Mouse (Mus musculus) kidney, embryonic 15.5 days (tissue): ENCODE data around the gene Psma5. TPM values are rescaled to one million over a fixed set of nuclear protein-coding genes. Genes with fewer than 3 reads are reported as not detected.
"Not testable (repeated sequence)": the region's sequence is repeated elsewhere in the genome, so short reads cannot be mapped to it uniquely, and the experiment has no call there.

ENCODE experiments used
- ATAC-seq: fragments of 200-750 bp; cut with Nextera tagmentation; replicated peaks from 2 replicates; pipeline ENCODE4 v1.8.0; 2017; ENCODE audit warnings: moderate TSS enrichment; ENCODE audit not compliant: low FRiP score
- H3K27ac ChIP-seq: fragments of 300-500 bp; sonication (generic); 2 replicates; pipeline ENCODE4 v1.5.1; 2015; ENCODE audit warnings: mild to moderate bottlenecking, inconsistent platforms
- H3K27me3 ChIP-seq: fragments of 300-500 bp; sonication (generic); 2 replicates; pipeline ENCODE4 v1.6.1; 2015; ENCODE audit warnings: inconsistent platforms
- H3K36me3 ChIP-seq: fragments of 300-500 bp; sonication (generic); 2 replicates; pipeline ENCODE4 v1.6.1; 2015; ENCODE audit warnings: inconsistent platforms
- H3K4me1 ChIP-seq: fragments of 300-500 bp; sonication (generic); 2 replicates; pipeline ENCODE4 v1.6.1; 2015; ENCODE audit warnings: inconsistent platforms
- H3K4me2 ChIP-seq: fragments of 300-500 bp; sonication (generic); 2 replicates; pipeline ENCODE4 v1.6.1; 2015; ENCODE audit warnings: moderate library complexity, mild to moderate bottlenecking, inconsistent platforms
- H3K4me3 ChIP-seq: fragments of 300-500 bp; sonication (generic); replicated peaks from 2 replicates; pipeline ENCODE4 v1.5.1; 2015; ENCODE audit warnings: mild to moderate bottlenecking, inconsistent platforms
- H3K9ac ChIP-seq: fragments of 300-500 bp; sonication (generic); 2 replicates; pipeline ENCODE4 v1.6.1; 2015; ENCODE audit warnings: mild to moderate bottlenecking, inconsistent platforms
- H3K9me3 ChIP-seq: fragments of 300-500 bp; sonication (generic); replicated peaks from 2 replicates; pipeline ENCODE4 v1.6.1; 2016; ENCODE audit warnings: inconsistent platforms
- WGBS: fragments of 180-500 bp; shearing (Covaris S2); methylation state at CpG from one replicate; pipeline ENCODE4 v1.1.7; 2015; ENCODE audit warnings: mixed read lengths; 5-methylcytosine and 5-hydroxymethylcytosine counted together
- polyA plus RNA-seq: library from polyadenylated mRNA; unstranded; fragments of >200 nt; fragmentation: Nextera tagmentation; extraction: Ambion mirVana; gene quantifications from 2 replicates; pipeline ENCODE4 v1.2.1, GENCODE M21; 2015

Psma5 gene
- polyA plus RNA-seq, 1 experiment from 2014 or later = 296 TPM

DNA sequence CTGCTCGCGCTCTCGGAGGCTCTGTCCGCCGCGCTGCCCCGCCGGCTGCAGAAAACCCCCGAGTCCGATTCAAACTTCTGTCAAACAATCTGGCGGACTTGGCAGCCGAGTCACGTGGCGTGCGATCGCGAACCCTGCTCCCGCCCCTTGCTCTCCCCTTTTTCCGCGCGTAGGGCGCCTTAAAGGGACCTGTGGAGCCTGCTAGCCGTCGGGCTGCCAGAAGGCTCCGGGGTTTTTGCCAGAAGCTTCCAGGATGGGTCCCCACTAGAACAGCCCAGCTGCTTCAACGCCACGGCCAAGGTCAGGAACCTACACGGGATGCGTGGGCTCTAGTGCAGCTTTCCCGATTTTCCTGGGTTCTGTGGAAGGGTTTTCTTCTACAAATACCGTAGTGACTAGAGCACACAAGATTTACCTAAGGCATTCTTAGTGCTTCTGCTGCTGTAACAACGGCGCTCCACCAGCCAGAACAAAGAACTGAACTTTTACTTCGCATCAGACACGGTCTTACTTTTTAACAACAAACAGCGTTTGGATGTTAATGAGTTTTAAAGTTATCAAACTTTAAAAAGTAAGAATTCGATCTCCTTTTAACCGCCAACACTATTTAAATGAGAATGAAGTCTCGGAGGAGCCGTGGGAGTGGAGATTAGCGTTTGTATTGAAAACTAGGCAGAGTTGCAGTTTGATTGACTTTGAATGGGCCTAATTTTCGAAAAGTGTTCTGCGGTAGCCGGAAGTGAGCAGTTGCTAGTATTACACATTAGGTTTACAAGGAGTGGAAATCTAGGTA, 30.0 kb upstream of the Psma5 start, which contains the start of gene Sypl2:
Sypl2 (minus strand) TSS at position 91 of the 793 bp plus-strand sequence.
- no peaks in the 10 kb centered on the region for H3K36me3 ChIP-seq
- peak within 1 kb of the TSS; percentile 76 for H3K27ac ChIP-seq
- peak within 1 kb of the TSS; percentile 58 for H3K9ac ChIP-seq
- ATAC-seq = peak; percentile 73
- H3K27me3 ChIP-seq = peaks cover 52% of the 10 kb centered on the region
- peak within 1 kb of the TSS; percentile 56 for H3K4me3 ChIP-seq
- no peaks in the 10 kb centered on the region for H3K9me3 ChIP-seq
- WGBS = 3% methylated on average over 43 of the region's 44 CpGs
- peak within 1 kb of the TSS; percentile 82 for H3K4me2 ChIP-seq
- peaks cover 20% of the 10 kb centered on the region for H3K4me1 ChIP-seq

GRCm38 (mm10) chr3:108227521-108227920, 29.2 kb upstream of the Psma5 start:
- WGBS = 67% methylated on average over 2 of the region's 2 CpGs
- Histone ChIP-seq H3K36me3 (no peaks in the 10 kb centered on the region), H3K9ac (no peak overlapping the region), H3K4me3 (peak overlapping the region; percentile 56; the same call in 1 of the 2 replicates), H3K27me3 (peaks cover 46% of the 10 kb centered on the region), H3K27ac (no peak overlapping the region), H3K9me3 (no peaks in the 10 kb centered on the region), H3K4me1 (peaks cover 20% of the 10 kb centered on the region), H3K4me2 (peak overlapping the region; percentile 82)
- ATAC-seq = no peak

DNA sequence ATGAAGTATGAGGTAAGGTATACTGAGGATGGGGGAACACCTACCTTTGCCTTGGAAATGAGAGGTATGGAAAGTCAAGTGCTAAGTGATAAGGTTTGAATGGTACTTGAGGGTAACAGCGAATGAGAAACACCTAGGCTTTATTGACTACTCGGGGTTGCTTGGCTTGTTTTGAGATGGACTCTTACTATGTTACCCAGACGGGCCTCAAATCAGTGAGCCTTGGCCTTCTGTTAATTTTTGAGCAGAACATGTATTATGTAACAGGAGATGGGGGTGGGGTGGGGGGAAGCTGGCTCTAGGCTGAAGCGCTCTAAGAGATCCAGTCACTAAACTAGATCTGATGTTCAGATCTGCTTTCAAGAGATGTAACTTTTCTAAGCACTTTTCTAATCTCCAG, 25.1 kb upstream of the Psma5 start:
- ATAC-seq = no peak
- no peak overlapping the region for H3K4me3 ChIP-seq
- peaks cover 7% of the 10 kb centered on the region for H3K27me3 ChIP-seq
- H3K36me3 ChIP-seq = no peaks in the 10 kb centered on the region
- WGBS = 71% methylated on average over 4 of the region's 4 CpGs
- no peaks in the 10 kb centered on the region for H3K9me3 ChIP-seq
- H3K9ac ChIP-seq = no peak overlapping the region
- H3K4me1 ChIP-seq = peaks cover 9% of the 10 kb centered on the region
- no peak overlapping the region for H3K4me2 ChIP-seq
- no peak overlapping the region for H3K27ac ChIP-seq

- not testable (repeated sequence) for H3K4me3 ChIP-seq, H3K4me1 ChIP-seq, H3K4me2 ChIP-seq, H3K9ac ChIP-seq, H3K36me3 ChIP-seq, H3K27me3 ChIP-seq, ATAC-seq, H3K27ac ChIP-seq, H3K9me3 ChIP-seq
- 85% methylated on average over 4 of the region's 4 CpGs for WGBS
These were observed 19.1 kb upstream of the Psma5 start for GRCm38 (mm10) chr3:108237474-108238102.

DNA sequence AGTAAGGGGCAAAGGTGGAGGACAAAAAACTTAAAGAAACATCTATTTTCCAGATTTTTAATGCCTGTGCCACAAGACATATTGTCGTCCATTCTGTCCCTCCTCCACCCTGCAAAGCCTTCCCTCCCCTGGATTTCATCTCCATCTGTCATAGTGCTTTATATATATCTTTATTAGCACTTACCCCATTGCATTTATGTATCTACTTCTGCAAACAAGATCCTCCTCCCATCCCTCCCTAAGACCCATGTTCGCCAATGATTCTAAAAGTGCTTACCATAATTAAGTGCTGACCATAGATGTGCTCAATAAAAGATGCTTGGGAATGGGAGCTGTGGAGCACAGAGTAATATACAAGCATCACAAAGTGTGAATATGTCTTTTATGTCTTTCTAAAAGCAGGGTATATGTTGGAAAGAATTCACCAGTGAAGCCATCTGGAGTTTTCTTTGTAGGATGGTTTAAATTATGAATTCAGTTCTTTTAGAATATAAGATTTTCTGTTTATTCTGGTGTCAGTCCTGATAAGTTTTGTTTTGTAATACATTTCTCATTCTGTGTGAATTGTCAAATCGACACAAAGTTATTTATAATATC, 15.4 kb upstream of the Psma5 start:
- Histone ChIP-seq H3K27me3 (no peaks in the 10 kb centered on the region), H3K9me3 (no peaks in the 10 kb centered on the region), H3K27ac (no peak overlapping the region), H3K36me3 (no peaks in the 10 kb centered on the region), H3K4me2 (no peak overlapping the region), H3K9ac (no peak overlapping the region), H3K4me3 (no peak overlapping the region), H3K4me1 (no peaks in the 10 kb centered on the region)
- 83% methylated on average over 3 of the region's 3 CpGs for WGBS
- no peak for ATAC-seq

GRCm38 (mm10) chr3:108246857-108247256, 9.9 kb upstream of the Psma5 start:
- Histone ChIP-seq H3K9me3 (no peaks in the 10 kb centered on the region), H3K4me2 (no peak overlapping the region), H3K4me3 (no peak overlapping the region), H3K36me3 (no peaks in the 10 kb centered on the region), H3K27ac (no peak overlapping the region), H3K4me1 (no peaks in the 10 kb centered on the region), H3K27me3 (no peaks in the 10 kb centered on the region), H3K9ac (no peak overlapping the region)
- ATAC-seq = no peak
- 88% methylated on average over 2 of the region's 2 CpGs for WGBS

DNA sequence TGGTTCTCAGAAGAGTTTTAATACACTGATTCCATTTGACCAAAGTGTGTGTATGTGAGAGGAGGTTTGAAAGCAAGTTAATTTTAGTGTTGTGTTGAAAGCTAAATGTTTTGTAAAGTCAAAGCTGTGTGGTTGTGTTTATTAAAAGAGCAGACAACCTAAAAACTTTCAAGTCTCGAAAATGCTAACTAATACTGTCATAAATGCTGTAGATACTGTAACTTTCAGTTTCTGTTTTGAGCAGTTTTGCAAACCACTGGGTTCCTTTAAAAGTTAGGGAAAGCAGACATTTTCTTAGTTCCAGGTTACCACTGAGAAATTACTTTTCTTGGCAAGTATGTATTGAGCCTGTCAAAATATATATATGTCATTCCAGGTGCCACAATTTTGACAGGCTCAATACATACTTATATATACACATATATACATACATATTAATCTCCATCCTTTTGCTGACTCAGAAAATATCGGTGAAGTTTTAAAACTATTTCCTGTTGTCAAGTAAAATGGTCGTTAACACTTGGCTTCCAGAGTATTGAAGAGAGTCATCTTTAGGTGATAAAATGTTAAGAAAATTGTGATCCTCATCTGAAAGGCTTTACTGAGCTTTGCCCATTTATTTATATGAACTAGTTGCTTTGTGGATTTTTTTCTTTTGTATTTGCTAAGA, 1.2 kb downstream of the Psma5 start:
- Histone ChIP-seq H3K9me3 (no peaks in the 10 kb centered on the region), H3K36me3 (peaks cover 14% of the 10 kb centered on the region), H3K27me3 (no peaks in the 10 kb centered on the region), H3K27ac (no peak overlapping the region), H3K4me1 (peaks cover 24% of the 10 kb centered on the region), H3K4me3 (peak overlapping the region; percentile 98), H3K4me2 (peak overlapping the region; percentile 75), H3K9ac (peak overlapping the region; percentile 90)
- ATAC-seq = no peak
- WGBS = 59% methylated on average over 3 of the region's 3 CpGs

DNA sequence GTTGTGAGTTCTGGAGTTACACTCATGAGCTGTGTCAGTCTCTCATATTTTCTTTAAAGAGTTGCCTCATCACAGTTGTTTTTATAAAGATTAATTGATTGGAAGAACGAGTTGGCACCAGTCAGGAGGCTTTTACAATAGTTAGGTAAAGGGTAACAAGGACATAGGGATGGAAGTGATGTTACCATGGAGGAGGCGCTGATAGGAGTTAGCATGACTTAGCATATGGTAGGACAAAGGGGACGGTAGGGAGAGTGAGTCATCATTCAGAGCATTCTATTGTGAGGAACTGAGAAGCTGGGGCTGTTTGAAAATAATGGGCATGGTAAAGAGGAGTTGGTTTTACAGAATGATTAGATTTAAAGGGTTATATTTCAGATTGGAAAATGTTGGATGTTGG, 2.6 kb downstream of the Psma5 start:
- ATAC-seq = no peak
- peaks cover 24% of the 10 kb centered on the region for H3K4me1 ChIP-seq
- no peak overlapping the region for H3K9ac ChIP-seq
- no peak overlapping the region for H3K27ac ChIP-seq
- H3K27me3 ChIP-seq = no peaks in the 10 kb centered on the region
- H3K36me3 ChIP-seq = peaks cover 24% of the 10 kb centered on the region
- no peak overlapping the region for H3K4me2 ChIP-seq
- no peak overlapping the region for H3K4me3 ChIP-seq
- no peaks in the 10 kb centered on the region for H3K9me3 ChIP-seq
- 77% methylated on average over 3 of the region's 3 CpGs for WGBS

- not testable (repeated sequence) for H3K27ac ChIP-seq, H3K27me3 ChIP-seq, H3K4me3 ChIP-seq, H3K9me3 ChIP-seq, ATAC-seq, H3K4me2 ChIP-seq, H3K9ac ChIP-seq
- Histone ChIP-seq H3K36me3 (peaks cover 58% of the 10 kb centered on the region), H3K4me1 (peaks cover 12% of the 10 kb centered on the region)
- 81% methylated on average over 5 of the region's 5 CpGs for WGBS
These were observed 22.8 kb downstream of the Psma5 start for GRCm38 (mm10) chr3:108279495-108279894.

GRCm38 (mm10) chr3:108282401-108283240, 25.9 kb downstream of the Psma5 start:
- Histone ChIP-seq H3K9ac (peak overlapping the region; percentile 57; the same call in 1 of the 2 replicates), H3K27me3 (no peaks in the 10 kb centered on the region), H3K4me3 (peak overlapping the region; percentile 88), H3K4me1 (peaks cover 36% of the 10 kb centered on the region), H3K27ac (peak overlapping the region; percentile 90), H3K4me2 (peak overlapping the region; percentile 88), H3K9me3 (no peaks in the 10 kb centered on the region), H3K36me3 (peaks cover 27% of the 10 kb centered on the region)
- no peak for ATAC-seq
- WGBS = 15% methylated on average over 12 of the region's 12 CpGs

DNA sequence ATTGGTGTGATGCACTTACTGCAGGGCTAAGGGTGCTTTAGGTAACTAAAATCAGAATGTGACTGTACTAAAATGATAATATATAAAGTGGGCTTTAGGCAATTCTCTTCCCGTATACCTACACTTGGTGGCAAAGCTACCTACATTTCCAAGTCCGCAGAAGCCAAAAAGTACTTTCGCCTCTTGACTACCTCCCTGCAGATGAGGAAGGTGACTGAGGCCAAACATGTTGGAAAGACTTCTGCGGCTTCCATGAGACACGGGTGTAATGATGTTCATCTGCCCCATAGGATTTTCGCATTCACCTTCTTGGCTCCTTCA, 26.5 kb downstream of the Psma5 start:
- Histone ChIP-seq H3K9ac (peak overlapping the region; percentile 57), H3K4me1 (peaks cover 42% of the 10 kb centered on the region), H3K36me3 (peaks cover 21% of the 10 kb centered on the region), H3K9me3 (no peaks in the 10 kb centered on the region), H3K4me2 (peak overlapping the region; percentile 88), H3K27ac (peak overlapping the region; percentile 90), H3K4me3 (peak overlapping the region; percentile 88), H3K27me3 (no peaks in the 10 kb centered on the region)
- WGBS = 9% methylated on average over 6 of the region's 6 CpGs
- no peak for ATAC-seq
